Mouse (Mus musculus): ENCODE data around the gene Tmem200b. TPM values are rescaled to one million over a fixed set of nuclear protein-coding genes. Genes with fewer than 3 reads are reported as not detected.

Tmem200b gene
- polyA plus RNA-seq, 1 experiment from 2014 or later: not detected

DNA sequence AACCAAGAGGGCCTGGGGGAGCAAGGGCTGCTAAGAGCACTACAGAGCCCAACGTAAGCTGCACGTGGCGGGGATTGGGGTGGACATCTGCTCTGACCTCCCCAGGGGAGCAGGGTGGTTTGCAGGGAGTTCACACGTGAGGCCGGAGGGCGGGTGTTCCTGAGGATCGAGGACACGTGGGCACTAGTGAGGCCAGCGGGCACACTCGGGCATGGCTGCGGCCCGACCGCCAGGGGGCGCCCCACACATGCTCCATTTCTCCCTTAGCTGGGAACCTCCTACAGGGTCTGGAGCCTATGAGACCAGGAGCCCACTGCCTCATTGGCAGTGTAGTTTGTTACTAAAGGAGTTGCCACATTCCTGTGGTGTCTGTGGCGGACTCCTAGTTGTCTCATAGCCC lies 5.1 kb upstream of the Tmem200b start:
- Histone ChIP-seq H3K4me2 (ENCODE audit: low read length) (no peak overlapping the region), H3K4me3 (replicated peaks; ENCODE audit: low read length) (no peak overlapping the region), H3K36me3 (ENCODE audit: control insufficient read depth, insufficient read depth) (no peaks in the 10 kb centered on the region), H3K4me1 (replicated peaks; ENCODE audit: control insufficient read depth, insufficient read depth, low read length) (peaks cover 22% of the 10 kb centered on the region), H3K9me3 (ENCODE audit: control insufficient read depth, low read length) (no peaks in the 10 kb centered on the region), H3K27me3 (replicated peaks; ENCODE audit: control insufficient read depth, insufficient read depth, low read length) (peaks cover 84% of the 10 kb centered on the region), H3K9ac (replicated peaks; ENCODE audit: low read depth, low read length) (no peak overlapping the region), H3K27ac (ENCODE audit: low read length) (no peak overlapping the region)
- 6% methylated on average over 15 of the region's 15 CpGs for WGBS
- peak; percentile 43; the same call in 1 of the 2 replicates for ATAC-seq

DNA sequence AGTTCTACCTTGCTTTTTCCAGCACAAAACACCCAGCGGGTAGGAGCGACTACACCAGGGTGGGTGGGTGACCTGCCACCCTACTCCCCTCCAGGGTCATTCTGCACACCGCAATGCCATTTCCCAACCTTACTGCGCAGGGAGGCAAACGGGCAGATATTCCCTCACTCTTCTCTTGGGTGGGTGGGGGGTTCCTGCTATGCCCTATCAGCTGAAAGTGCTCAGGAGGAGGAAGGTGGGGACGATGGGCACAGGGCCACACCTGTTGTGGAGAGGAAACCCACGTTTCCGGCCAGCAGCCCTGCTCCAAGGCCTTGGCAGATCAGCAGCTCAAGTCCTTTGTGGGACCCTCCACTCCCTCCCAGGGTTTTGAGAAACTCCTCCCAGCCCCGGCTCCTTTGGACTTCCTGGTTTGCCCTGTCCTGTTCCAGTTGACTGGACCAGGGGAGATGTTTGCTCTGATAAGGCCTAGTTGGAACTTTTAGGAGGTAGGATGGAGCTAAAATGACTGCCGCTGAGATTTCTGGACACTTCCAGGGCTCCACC lies 4.5 kb upstream of the Tmem200b start:
- ATAC-seq: no peak
- Histone ChIP-seq H3K4me3 (replicated peaks; ENCODE audit: low read length) (no peak overlapping the region), H3K4me1 (replicated peaks; ENCODE audit: control insufficient read depth, insufficient read depth, low read length) (peaks cover 29% of the 10 kb centered on the region), H3K9ac (replicated peaks; ENCODE audit: low read depth, low read length) (no peak overlapping the region), H3K27ac (ENCODE audit: low read length) (no peak overlapping the region), H3K27me3 (replicated peaks; ENCODE audit: control insufficient read depth, insufficient read depth, low read length) (peaks cover 84% of the 10 kb centered on the region), H3K36me3 (ENCODE audit: control insufficient read depth, insufficient read depth) (no peaks in the 10 kb centered on the region), H3K9me3 (ENCODE audit: control insufficient read depth, low read length) (no peaks in the 10 kb centered on the region), H3K4me2 (ENCODE audit: low read length) (no peak overlapping the region)
- WGBS: 79% methylated on average over 10 of the region's 10 CpGs

DNA sequence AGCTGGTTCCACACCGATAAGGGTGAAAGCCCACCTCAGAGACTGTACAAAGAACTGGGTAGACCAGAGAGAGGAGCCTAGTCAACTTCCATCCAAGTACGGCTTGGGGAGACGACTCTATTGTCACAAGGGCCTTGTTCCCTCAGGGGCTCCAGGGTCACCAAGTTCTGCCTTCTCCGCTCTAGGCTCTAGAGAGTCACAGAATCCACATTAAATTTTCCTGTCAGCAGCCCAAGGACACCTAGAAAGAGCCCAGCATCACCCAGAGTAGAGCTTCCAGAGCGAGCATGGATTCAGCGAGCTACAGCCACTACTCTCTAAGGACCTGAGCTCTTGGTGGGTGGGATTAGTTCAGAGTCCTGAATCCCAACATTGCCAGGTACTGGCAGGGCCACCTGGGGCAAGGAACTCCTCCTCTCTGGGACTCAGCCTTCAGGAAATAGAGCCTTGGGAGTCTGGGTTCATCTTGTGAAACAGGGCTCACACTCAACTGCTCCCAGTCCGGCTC lies 3.5 kb upstream of the Tmem200b start:
- no peak overlapping the region for H3K27ac ChIP-seq (ENCODE audit: low read length)
- no peaks in the 10 kb centered on the region for H3K36me3 ChIP-seq (ENCODE audit: control insufficient read depth, insufficient read depth)
- no peaks in the 10 kb centered on the region for H3K9me3 ChIP-seq (ENCODE audit: control insufficient read depth, low read length)
- peaks cover 84% of the 10 kb centered on the region for H3K27me3 ChIP-seq (replicated peaks; ENCODE audit: control insufficient read depth, insufficient read depth, low read length)
- no peak overlapping the region for H3K4me3 ChIP-seq (replicated peaks; ENCODE audit: low read length)
- no peak overlapping the region for H3K9ac ChIP-seq (replicated peaks; ENCODE audit: low read depth, low read length)
- 61% methylated on average over 7 of the region's 7 CpGs for WGBS
- H3K4me1 ChIP-seq (replicated peaks; ENCODE audit: control insufficient read depth, insufficient read depth, low read length): peaks cover 30% of the 10 kb centered on the region
- no peak overlapping the region for H3K4me2 ChIP-seq (ENCODE audit: low read length)
- ATAC-seq: no peak

DNA sequence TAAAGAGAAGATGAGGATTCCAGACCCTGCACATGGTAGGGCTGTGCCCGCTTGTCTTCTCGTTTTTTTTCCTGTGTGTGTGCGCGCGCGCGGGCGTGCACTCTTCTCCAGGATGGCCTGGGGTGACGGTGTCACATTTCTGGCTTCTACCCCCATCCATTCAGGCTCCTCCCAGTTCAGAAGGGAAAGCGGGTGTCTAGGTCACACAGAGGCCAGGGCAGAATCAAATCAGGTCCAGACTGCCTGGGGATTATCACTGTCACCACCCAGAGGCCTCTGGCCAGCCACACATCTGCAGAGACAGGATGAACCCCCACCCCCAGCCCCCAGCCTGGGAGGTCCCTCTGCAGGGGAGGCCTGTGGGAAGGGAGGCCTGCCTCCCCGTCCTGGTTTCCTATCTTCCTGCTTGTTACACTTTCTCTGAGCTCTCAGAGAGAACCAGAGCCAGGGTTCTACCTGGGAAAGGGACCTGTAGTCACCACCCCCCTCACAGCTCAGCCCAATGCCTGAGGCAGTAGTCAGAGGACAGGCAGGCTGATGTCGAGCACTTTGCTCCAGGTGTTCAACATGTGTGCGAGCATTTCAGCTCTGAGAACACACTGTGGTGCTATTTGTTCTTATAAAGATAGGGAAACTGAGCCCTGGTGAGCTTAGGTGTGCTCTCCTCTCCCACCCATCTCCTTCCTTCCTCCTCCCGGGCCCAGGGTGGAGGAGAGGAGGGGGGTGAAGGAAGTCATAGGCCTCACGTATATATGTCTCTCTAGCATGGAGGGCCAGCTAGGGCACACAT lies 2.7 kb upstream of the Tmem200b start:
- 16% methylated on average over 15 of the region's 15 CpGs for WGBS
- no peak overlapping the region for H3K27ac ChIP-seq (ENCODE audit: low read length)
- H3K9ac ChIP-seq (replicated peaks; ENCODE audit: low read depth, low read length): no peak overlapping the region
- H3K4me3 ChIP-seq (replicated peaks; ENCODE audit: low read length): no peak overlapping the region
- H3K4me2 ChIP-seq (ENCODE audit: low read length): no peak overlapping the region
- H3K9me3 ChIP-seq (ENCODE audit: control insufficient read depth, low read length): no peaks in the 10 kb centered on the region
- peaks cover 30% of the 10 kb centered on the region for H3K4me1 ChIP-seq (replicated peaks; ENCODE audit: control insufficient read depth, insufficient read depth, low read length)
- 0 out of 2 replicates have a peak, but pooled peaks cover 2% of the 10 kb centered on the region for H3K36me3 ChIP-seq (ENCODE audit: control insufficient read depth, insufficient read depth)
- H3K27me3 ChIP-seq (replicated peaks; ENCODE audit: control insufficient read depth, insufficient read depth, low read length): peaks cover 84% of the 10 kb centered on the region
- no peak for ATAC-seq

DNA sequence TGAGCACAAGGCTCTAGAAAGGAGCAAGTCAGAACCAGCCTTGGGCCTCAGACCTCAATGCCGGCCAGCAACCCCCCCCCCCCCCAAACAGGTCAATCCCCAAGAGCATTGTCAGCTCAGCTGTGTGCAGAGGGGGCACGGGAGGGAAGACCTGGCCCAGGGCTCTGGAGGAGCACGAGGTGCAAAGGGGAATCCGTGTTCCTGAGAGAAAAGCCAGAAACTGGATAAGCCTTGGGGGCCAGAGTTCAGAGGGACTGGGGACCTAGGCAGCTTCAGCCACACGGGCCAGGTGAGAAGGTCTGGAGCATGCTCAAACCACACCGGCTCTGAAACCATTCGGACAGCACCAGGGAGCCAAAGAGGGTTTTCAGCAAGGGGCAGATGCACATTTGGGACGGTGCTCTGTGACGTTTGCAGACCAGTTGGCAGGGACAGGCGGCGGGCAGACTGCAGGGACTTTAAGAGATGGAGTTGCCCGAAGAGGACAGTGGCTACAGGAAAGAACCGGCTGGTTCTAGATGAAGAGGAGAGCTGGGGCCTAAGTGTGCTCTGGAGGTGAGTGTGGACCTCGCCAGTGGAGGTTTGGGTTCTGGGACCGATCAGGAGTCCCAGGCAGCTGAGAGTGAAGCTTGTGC lies 1.9 kb upstream of the Tmem200b start:
- Histone ChIP-seq H3K27me3 (replicated peaks; ENCODE audit: control insufficient read depth, insufficient read depth, low read length) (peaks cover 79% of the 10 kb centered on the region), H3K36me3 (ENCODE audit: control insufficient read depth, insufficient read depth) (0 out of 2 replicates have a peak, but pooled peaks cover 2% of the 10 kb centered on the region), H3K4me1 (replicated peaks; ENCODE audit: control insufficient read depth, insufficient read depth, low read length) (peaks cover 36% of the 10 kb centered on the region), H3K9me3 (ENCODE audit: control insufficient read depth, low read length) (no peaks in the 10 kb centered on the region), H3K4me3 (replicated peaks; ENCODE audit: low read length) (no peak overlapping the region), H3K4me2 (ENCODE audit: low read length) (no peak overlapping the region), H3K9ac (replicated peaks; ENCODE audit: low read depth, low read length) (no peak overlapping the region), H3K27ac (ENCODE audit: low read length) (no peak overlapping the region)
- no peak for ATAC-seq
- 18% methylated on average over 15 of the region's 15 CpGs for WGBS

DNA sequence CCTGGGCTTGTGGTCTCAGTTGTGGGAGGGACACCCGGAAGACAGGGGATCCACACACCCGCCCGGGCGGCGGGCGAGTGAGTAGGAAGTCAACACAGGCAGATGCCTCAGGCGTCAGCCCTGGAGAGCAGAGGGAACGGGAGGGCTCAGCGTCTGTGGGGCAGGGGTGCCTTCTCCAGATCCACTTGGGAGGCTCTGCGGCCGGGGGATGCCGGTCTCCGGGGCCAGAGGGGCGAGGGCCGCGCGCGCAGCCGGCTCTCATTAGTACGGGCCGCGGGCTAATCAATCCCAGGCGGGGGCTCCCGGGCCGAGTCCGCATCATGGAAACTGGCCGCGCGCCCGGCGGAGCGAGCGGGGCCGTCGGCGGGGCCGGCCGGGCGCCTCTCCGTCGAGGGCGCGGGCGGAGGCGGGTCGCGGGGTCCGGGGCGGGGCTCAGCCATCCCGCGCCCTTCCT lies 1.4 kb upstream of the Tmem200b start:
- 2% methylated on average over 42 of the region's 51 CpGs for WGBS
- H3K4me1 ChIP-seq (replicated peaks; ENCODE audit: control insufficient read depth, insufficient read depth, low read length): peaks cover 31% of the 10 kb centered on the region

DNA sequence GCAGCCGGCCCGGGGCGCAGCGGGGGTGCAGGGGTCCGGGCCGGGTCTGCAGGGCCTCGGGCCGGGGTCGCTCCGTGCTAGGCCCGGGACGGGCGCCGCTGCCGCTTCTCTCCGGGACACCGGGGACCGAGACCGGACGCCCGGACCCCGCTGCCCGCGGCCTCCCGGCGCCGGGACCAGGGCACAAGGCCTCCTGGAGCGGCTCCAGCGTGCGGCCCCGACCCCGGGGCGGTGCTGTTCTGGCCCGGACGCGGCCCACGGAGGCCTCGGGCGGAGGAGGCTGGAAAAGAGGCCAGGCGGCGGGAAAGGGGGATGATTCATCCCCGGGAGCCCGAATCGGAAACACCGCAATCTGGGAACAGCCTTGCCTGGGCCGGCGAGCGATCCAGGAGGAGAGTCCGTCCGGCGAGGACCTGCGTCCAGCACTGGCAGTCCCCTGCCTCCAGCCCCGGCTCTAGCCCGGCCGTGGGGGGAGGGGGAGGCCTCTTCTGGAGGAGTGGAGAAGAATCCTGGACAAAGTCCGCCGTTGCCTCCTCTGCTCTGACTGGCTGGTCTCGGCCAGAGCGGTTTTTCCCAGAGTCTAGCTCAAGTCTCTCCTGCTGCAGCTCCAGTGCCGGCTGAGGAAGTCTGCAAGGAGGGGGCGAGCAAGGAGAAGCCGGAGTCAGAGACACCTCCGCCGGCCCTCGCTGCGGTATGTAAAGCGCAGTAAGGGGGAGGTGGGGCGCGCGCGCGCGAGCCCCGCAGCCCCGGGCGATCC lies 798 bp upstream of the Tmem200b start:
- Histone ChIP-seq H3K4me3 (replicated peaks; ENCODE audit: low read length) (peak overlapping the region; percentile 47), H3K27me3 (replicated peaks; ENCODE audit: control insufficient read depth, insufficient read depth, low read length) (peaks cover 73% of the 10 kb centered on the region), H3K4me2 (ENCODE audit: low read length) (peak overlapping the region; percentile 81), H3K4me1 (replicated peaks; ENCODE audit: control insufficient read depth, insufficient read depth, low read length) (peaks cover 25% of the 10 kb centered on the region), H3K9ac (replicated peaks; ENCODE audit: low read depth, low read length) (peak overlapping the region; percentile 44), H3K9me3 (ENCODE audit: control insufficient read depth, low read length) (no peaks in the 10 kb centered on the region), H3K27ac (ENCODE audit: low read length) (no peak overlapping the region), H3K36me3 (ENCODE audit: control insufficient read depth, insufficient read depth) (peaks cover 6% of the 10 kb centered on the region; the same call in 1 of the 2 replicates)
- WGBS: 1% methylated on average over 68 of the region's 76 CpGs
- no peak for ATAC-seq

More for the DNA sequence above, 1.4 kb upstream of the Tmem200b start:
- peak overlapping the region; percentile 81 for H3K4me2 ChIP-seq (ENCODE audit: low read length)
- H3K9me3 ChIP-seq (ENCODE audit: control insufficient read depth, low read length): no peaks in the 10 kb centered on the region
- H3K36me3 ChIP-seq (ENCODE audit: control insufficient read depth, insufficient read depth): 0 out of 2 replicates have a peak, but pooled peaks cover 2% of the 10 kb centered on the region
- H3K27ac ChIP-seq (ENCODE audit: low read length): no peak overlapping the region
- H3K9ac ChIP-seq (replicated peaks; ENCODE audit: low read depth, low read length): no peak overlapping the region
- ATAC-seq: no peak
- H3K4me3 ChIP-seq (replicated peaks; ENCODE audit: low read length): peak overlapping the region; percentile 47
- H3K27me3 ChIP-seq (replicated peaks; ENCODE audit: control insufficient read depth, insufficient read depth, low read length): peaks cover 79% of the 10 kb centered on the region

DNA sequence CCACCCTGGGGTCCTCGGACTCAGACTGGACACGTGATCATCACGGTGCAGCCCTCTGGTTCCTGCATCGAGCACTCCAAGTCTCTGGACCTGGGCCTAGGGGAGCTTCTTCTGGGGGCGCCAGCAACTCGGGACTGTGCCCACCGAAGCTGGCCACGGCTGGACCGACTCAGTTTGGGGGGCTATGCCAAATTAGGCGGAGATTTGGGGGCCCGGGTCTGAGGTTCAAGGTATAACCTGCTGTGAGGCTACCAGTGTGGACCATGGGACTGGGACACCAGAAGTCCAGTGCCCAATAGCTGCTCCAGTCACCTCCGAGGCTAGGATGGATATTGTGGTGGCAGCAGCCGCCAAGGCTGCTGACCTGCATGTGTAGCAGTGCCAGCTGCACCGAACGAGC lies 833 bp downstream of the Tmem200b start:
- Histone ChIP-seq H3K9ac (replicated peaks; ENCODE audit: low read depth, low read length) (no peak overlapping the region), H3K4me2 (ENCODE audit: low read length) (no peak overlapping the region)
- ATAC-seq: no peak

More for the DNA sequence above, 833 bp downstream of the Tmem200b start:
- Histone ChIP-seq H3K27ac (ENCODE audit: low read length) (no peak overlapping the region), H3K36me3 (ENCODE audit: control insufficient read depth, insufficient read depth) (peaks cover 6% of the 10 kb centered on the region; the same call in 1 of the 2 replicates), H3K9me3 (ENCODE audit: control insufficient read depth, low read length) (no peaks in the 10 kb centered on the region), H3K4me3 (replicated peaks; ENCODE audit: low read length) (no peak overlapping the region), H3K27me3 (replicated peaks; ENCODE audit: control insufficient read depth, insufficient read depth, low read length) (peaks cover 57% of the 10 kb centered on the region), H3K4me1 (replicated peaks; ENCODE audit: control insufficient read depth, insufficient read depth, low read length) (peaks cover 25% of the 10 kb centered on the region)
- WGBS: 62% methylated on average over 15 of the region's 15 CpGs

All from forebrain, embryonic 16.5 days (tissue).